Mouse (Mus musculus): ENCODE measurements around the gene Col27a1. TPM values are rescaled to one million over a fixed set of nuclear protein-coding genes. Genes with fewer than 3 reads are reported as not detected.

The Col27a1 gene
- polyA plus RNA-seq, 1 experiment from 2014 or later = 7.2 TPM

DNA sequence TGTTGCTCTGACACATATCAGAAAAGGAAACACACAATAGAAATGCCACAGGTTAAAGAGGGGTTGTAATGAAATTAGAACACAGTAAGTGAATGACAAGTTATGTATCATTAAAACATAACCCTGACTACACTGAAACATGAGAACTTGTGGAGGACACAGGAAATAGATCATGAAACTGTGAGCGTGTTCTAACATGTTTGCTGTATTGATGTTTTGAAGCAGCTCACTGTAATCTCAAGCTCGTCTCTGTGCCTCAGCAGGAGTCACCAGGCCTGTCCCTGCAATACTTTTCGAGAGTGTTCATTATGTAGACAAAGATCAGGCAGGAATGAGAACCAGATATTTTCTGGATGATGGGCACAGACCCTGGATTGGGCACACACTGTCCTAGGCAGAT, 129.8 kb downstream of the Col27a1 start:
- no peaks in the 10 kb centered on the region for H3K36me3 ChIP-seq (ENCODE audit: insufficient read depth, low read length)
- 0 out of 2 replicates have a peak, but pooled peaks have one; percentile 1 for ATAC-seq
- 50% methylated on average over 3 of the region's 3 CpGs for WGBS
- no peak for TF ChIP-seq CTCF (IDR thresholded peaks at IDR 0.05)
- H3K27ac ChIP-seq (ENCODE audit: low read length) = no peak overlapping the region
- no peak overlapping the region for H3K9ac ChIP-seq (replicated peaks; ENCODE audit: low read depth)
- no peak overlapping the region for H3K4me2 ChIP-seq (replicated peaks; ENCODE audit: low read depth, low read length)
- no peaks in the 10 kb centered on the region for H3K4me1 ChIP-seq (ENCODE audit: insufficient read depth, low read depth, low read length)
- H3K4me3 ChIP-seq (ENCODE audit: low read depth, low read length) = no peak overlapping the region
- H3K27me3 ChIP-seq (replicated peaks; ENCODE audit: insufficient read depth, low read length) = no peaks in the 10 kb centered on the region
- DNase-seq (ENCODE audit: low spot score) = no peak
- no peaks in the 10 kb centered on the region for H3K9me3 ChIP-seq (ENCODE audit: low read length)

DNA sequence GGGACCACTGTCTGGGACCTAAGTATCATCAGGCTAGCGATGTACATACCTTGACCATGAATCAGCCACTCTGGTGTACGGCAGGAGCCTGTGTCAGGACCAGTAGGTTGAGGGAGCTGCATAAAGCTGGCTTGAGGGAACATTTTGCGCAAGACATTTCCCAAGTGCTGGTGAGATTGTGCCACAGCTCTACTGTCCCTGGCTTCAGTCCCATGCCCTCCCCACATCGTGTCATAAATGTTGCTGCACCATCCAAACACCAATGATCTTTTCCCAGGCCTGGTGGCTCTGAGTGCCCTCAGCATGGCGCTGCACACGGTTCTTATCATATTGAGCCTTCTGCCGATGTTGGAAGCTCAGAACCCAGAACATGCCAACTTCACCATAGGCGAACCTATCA, 130.5 kb downstream of the Col27a1 start, which contains the start of gene Orm1:
Gene Orm1, plus strand, starts transcription at position 266 of the 400 bp plus-strand sequence.
- Histone ChIP-seq H3K27me3 (replicated peaks; ENCODE audit: insufficient read depth, low read length) (no peaks in the 10 kb centered on the region), H3K9ac (replicated peaks; ENCODE audit: low read depth) (no peak within 1 kb of the TSS), H3K27ac (ENCODE audit: low read length) (no peak within 1 kb of the TSS), H3K36me3 (ENCODE audit: insufficient read depth, low read length) (no peaks in the 10 kb centered on the region), H3K9me3 (ENCODE audit: low read length) (no peaks in the 10 kb centered on the region), H3K4me3 (ENCODE audit: low read depth, low read length) (no peak within 1 kb of the TSS), H3K4me2 (replicated peaks; ENCODE audit: low read depth, low read length) (no peak within 1 kb of the TSS), H3K4me1 (ENCODE audit: insufficient read depth, low read depth, low read length) (no peaks in the 10 kb centered on the region)
- no peak for TF ChIP-seq CTCF (IDR thresholded peaks at IDR 0.05)
- peak; percentile 85 for TF ChIP-seq EP300 (IDR thresholded peaks at IDR 0.05)
- 72% methylated on average over 8 of the region's 8 CpGs for WGBS
- peak; percentile 88 for ATAC-seq
- peak; percentile 82 for DNase-seq (ENCODE audit: low spot score)

DNA sequence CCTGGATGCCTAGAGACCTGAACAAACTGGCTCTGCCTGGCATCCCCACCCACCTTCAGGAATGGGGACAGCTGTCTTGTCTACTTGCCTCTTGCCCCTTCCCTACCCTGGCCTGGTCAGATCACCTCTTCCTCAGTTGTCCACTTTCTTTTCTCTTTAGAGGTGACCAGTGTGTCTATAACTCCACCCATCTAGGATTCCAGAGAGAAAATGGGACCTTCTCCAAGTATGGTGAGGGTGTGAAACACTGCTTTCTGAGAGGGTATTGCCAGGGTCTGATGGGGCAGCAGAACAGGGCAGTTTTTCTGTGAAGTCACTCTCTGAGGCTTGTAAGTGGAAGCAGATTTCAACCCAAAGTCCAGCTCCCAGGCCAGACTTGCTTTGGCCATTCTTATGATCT, 131.5 kb downstream of the Col27a1 start:
- ATAC-seq = no peak
- H3K4me2 ChIP-seq (replicated peaks; ENCODE audit: low read depth, low read length) = no peak overlapping the region

DNA sequence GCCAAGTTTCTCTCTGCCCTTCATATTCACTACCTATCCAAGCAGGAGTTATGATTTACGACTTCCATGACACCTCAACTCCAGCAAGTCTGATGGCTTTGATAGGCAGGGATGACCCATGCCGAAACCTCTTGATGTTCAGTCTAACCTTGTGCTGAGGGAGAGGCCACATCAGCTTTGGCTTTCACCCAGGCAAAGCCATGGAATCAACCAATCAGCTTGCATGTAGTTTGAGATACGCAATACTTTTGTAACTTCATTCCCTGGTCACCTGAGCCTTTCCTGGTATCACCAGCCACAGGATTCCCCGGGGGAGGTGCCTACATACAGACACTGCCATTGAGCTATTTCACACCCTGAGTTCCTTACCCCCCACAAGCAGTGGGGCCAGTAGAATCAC, 132.9 kb downstream of the Col27a1 start:
- 87% methylated on average over 4 of the region's 4 CpGs for WGBS
- TF ChIP-seq EP300 (IDR thresholded peaks at IDR 0.05) (no peak), CTCF (IDR thresholded peaks at IDR 0.05) (no peak)
- H3K27ac ChIP-seq (ENCODE audit: low read length) = no peak overlapping the region

More for the DNA sequence above, 131.5 kb downstream of the Col27a1 start:
- no peak overlapping the region for H3K9ac ChIP-seq (replicated peaks; ENCODE audit: low read depth)
- DNase-seq (ENCODE audit: low spot score) = no peak
- no peaks in the 10 kb centered on the region for H3K36me3 ChIP-seq (ENCODE audit: insufficient read depth, low read length)
- H3K9me3 ChIP-seq (ENCODE audit: low read length) = no peaks in the 10 kb centered on the region
- H3K4me3 ChIP-seq (ENCODE audit: low read depth, low read length) = no peak overlapping the region
- H3K4me1 ChIP-seq (ENCODE audit: insufficient read depth, low read depth, low read length) = no peaks in the 10 kb centered on the region
- no peaks in the 10 kb centered on the region for H3K27me3 ChIP-seq (replicated peaks; ENCODE audit: insufficient read depth, low read length)
- no peak overlapping the region for H3K27ac ChIP-seq (ENCODE audit: low read length)
- TF ChIP-seq CTCF (IDR thresholded peaks at IDR 0.05) (no peak), EP300 (IDR thresholded peaks at IDR 0.05) (no peak; the same call in 1 of the 2 replicates)

DNA sequence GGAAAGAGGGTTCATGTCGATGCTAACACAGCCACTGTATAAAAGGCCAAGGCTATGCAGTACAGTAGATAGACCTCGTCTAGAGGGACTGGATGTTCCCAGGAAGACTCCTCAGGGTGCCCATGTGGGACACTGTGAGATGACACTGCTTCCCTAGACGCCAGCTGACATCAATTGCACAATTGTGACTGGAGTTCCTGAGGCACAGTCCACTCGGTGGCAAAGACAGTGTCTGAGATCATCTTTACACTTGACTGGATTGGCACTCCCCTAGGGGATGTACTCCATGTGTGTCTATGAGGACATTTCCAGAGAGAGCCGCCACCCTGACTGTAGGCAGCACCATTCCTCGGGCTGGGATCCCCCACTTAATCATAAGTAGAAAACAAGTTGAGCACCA, 134.7 kb downstream of the Col27a1 start:
- no peak overlapping the region for H3K4me2 ChIP-seq (replicated peaks; ENCODE audit: low read depth, low read length)
- no peaks in the 10 kb centered on the region for H3K9me3 ChIP-seq (ENCODE audit: low read length)
- H3K4me1 ChIP-seq (ENCODE audit: insufficient read depth, low read depth, low read length) = no peaks in the 10 kb centered on the region
- ATAC-seq (no peak), DNase-seq (ENCODE audit: low spot score) (no peak)
- no peak overlapping the region for H3K4me3 ChIP-seq (ENCODE audit: low read depth, low read length)
- H3K27ac ChIP-seq (ENCODE audit: low read length) = no peak overlapping the region
- no peak overlapping the region for H3K9ac ChIP-seq (replicated peaks; ENCODE audit: low read depth)
- H3K27me3 ChIP-seq (replicated peaks; ENCODE audit: insufficient read depth, low read length) = no peaks in the 10 kb centered on the region
- 70% methylated on average over 6 of the region's 6 CpGs for WGBS
- TF ChIP-seq EP300 (IDR thresholded peaks at IDR 0.05) = no peak
- TF ChIP-seq CTCF (IDR thresholded peaks at IDR 0.05) = no peak
- H3K36me3 ChIP-seq (ENCODE audit: insufficient read depth, low read length) = no peaks in the 10 kb centered on the region

More for the DNA sequence above, 132.9 kb downstream of the Col27a1 start:
- H3K27me3 ChIP-seq (replicated peaks; ENCODE audit: insufficient read depth, low read length) = no peaks in the 10 kb centered on the region
- no peak for DNase-seq (ENCODE audit: low spot score)
- ATAC-seq = no peak
- H3K4me2 ChIP-seq (replicated peaks; ENCODE audit: low read depth, low read length) = no peak overlapping the region
- no peaks in the 10 kb centered on the region for H3K4me1 ChIP-seq (ENCODE audit: insufficient read depth, low read depth, low read length)
- H3K9ac ChIP-seq (replicated peaks; ENCODE audit: low read depth) = no peak overlapping the region
- no peaks in the 10 kb centered on the region for H3K36me3 ChIP-seq (ENCODE audit: insufficient read depth, low read length)
- H3K9me3 ChIP-seq (ENCODE audit: low read length) = no peaks in the 10 kb centered on the region
- no peak overlapping the region for H3K4me3 ChIP-seq (ENCODE audit: low read depth, low read length)

DNA sequence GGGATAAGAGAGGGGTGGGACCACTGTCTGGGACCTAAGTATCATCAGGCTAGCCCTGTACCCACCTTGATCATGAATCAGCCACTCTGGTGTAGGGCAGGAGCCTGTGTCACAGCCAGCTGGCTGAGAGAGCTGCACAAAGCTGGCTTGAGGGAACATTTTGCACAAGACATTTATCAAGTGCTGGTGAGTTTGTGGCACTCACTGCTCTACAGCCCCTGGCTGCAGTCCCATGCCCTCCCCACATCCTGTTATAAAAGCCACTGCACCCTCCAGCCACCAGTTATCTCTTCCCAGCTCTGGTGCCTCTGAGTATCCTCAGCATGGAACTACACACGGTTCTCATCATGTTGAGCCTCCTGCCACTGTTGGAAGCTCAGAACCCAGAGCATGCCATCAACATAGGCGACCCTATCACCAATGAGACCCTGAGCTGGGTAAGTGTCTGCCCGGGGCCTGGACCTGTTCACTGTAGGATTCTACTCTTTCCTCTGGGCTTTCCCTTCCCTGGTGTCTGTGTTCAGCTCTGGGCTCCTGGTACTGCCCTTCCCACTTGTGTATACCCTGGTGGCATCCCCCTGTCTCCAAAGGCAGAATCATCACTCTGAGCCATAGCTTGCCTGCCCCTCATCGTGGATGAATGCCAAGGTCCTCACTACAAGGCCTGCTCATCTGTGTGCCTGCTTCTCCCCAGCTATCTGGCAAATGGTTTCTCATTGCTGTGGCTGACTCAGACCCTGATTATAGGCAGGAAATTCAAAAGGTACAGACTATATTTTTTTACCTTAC, 142.3 kb downstream of the Col27a1 start, which contains the start of gene Orm3:
Gene Orm3, plus strand, starts transcription at position 286 of the 789 bp plus-strand sequence.
- Histone ChIP-seq H3K9ac (replicated peaks; ENCODE audit: low read depth) (no peak within 1 kb of the TSS), H3K9me3 (ENCODE audit: low read length) (no peaks in the 10 kb centered on the region), H3K36me3 (ENCODE audit: insufficient read depth, low read length) (no peaks in the 10 kb centered on the region), H3K4me1 (ENCODE audit: insufficient read depth, low read depth, low read length) (no peaks in the 10 kb centered on the region), H3K4me2 (replicated peaks; ENCODE audit: low read depth, low read length) (no peak within 1 kb of the TSS), H3K4me3 (ENCODE audit: low read depth, low read length) (no peak within 1 kb of the TSS), H3K27me3 (replicated peaks; ENCODE audit: insufficient read depth, low read length) (no peaks in the 10 kb centered on the region), H3K27ac (ENCODE audit: low read length) (no peak within 1 kb of the TSS)
- WGBS = 60% methylated on average over 4 of the region's 4 CpGs
- DNase-seq (ENCODE audit: low spot score) (peak; percentile 36), ATAC-seq (peak; percentile 34)
- TF ChIP-seq CTCF (IDR thresholded peaks at IDR 0.05) (no peak), EP300 (IDR thresholded peaks at IDR 0.05) (no peak)
